Mouse (Mus musculus) gastrocnemius, postnatal 4 days (tissue): ENCODE data around the gene Six1. TPM values are rescaled to one million over a fixed set of nuclear protein-coding genes. Genes with fewer than 3 reads are reported as not detected.

Source experiments
- total RNA-seq, 2 experiments: library from RNA; stranded (reverse); gene quantifications; 2 replicates each; pipeline ENCODE4 v1.2.3; 2021

Six1 gene
- total RNA-seq, 2 experiments from 2014 or later = 51.0 to 60.8 TPM

Other genes with a start within 250 kb of the Six1 start
- gene Six6, start 114.0 kb downstream of the Six1 start, total RNA-seq = not detected
- gene 4930447C04Rik, start 113.1 kb downstream of the Six1 start, total RNA-seq = 1 to 10 TPM; 2.9 to 3.9 TPM
- 10 to 100 TPM; 10.9 to 11.3 TPM for gene Six4, start 59.6 kb upstream of the Six1 start, total RNA-seq
- gene Mnat1, start 69.8 kb upstream of the Six1 start, total RNA-seq = 10 to 100 TPM; 35.7 to 36.0 TPM
- gene Trmt5, start 232.8 kb upstream of the Six1 start, total RNA-seq = 10 to 100 TPM; 12.1 to 14.8 TPM
- gene Slc38a6, start 232.9 kb upstream of the Six1 start, total RNA-seq = 10 to 100 TPM; 13.9 to 14.8 TPM